Mouse (Mus musculus) granulocyte monocyte progenitor cell, adult 5-6 weeks (primary cell): Measurements from ENCODE around the gene Ighmbp2. TPM values are rescaled to one million over a fixed set of nuclear protein-coding genes. Genes with fewer than 3 reads are reported as not detected.

Source experiments
- total RNA-seq, 2 experiments: library from RNA; stranded (forward) in 1 of 2; stranded (reverse) in 1 of 2; fragments of 200-712, 200-1000 nt in 1 of 2; fragments of >200 nt in 1 of 2; fragmentation: Nextera tagmentation in 1 of 2; gene quantifications; 2 replicates each; pipeline ENCODE4 v1.2.3; 2014 to 2017

Ighmbp2 gene
- total RNA-seq, 2 experiments from 2014 or later = 2.9 to 6.8 TPM

Other genes starting within 250 kb of the Ighmbp2 start
- 72.9 and 97.5 TPM in 2 replicates for gene Mrpl21, start 116 bp downstream of the Ighmbp2 start, total RNA-seq (2014; fragmentation: Nextera tagmentation)
- 91.3 and 123 TPM in 2 replicates for gene Mrpl21, start 116 bp downstream of the Ighmbp2 start, total RNA-seq (2017)
- gene Cpt1a, start 39.3 kb upstream of the Ighmbp2 start, total RNA-seq (2014; fragmentation: Nextera tagmentation) = 49.3 and 54.8 TPM in 2 replicates
- 31.6 and 36.8 TPM in 2 replicates for gene Cpt1a, start 39.3 kb upstream of the Ighmbp2 start, total RNA-seq (2017)
- 0.71 and 0.96 TPM in 2 replicates for gene Tesmin, start 105.8 kb upstream of the Ighmbp2 start, total RNA-seq (2014; fragmentation: Nextera tagmentation)
- gene Tesmin, start 105.8 kb upstream of the Ighmbp2 start, total RNA-seq (2017) = 0.88 and 1.1 TPM in 2 replicates
- gene Gal, start 131.5 kb upstream of the Ighmbp2 start, total RNA-seq (2014; fragmentation: Nextera tagmentation) = not detected in 2 replicates
- not detected in 2 replicates for gene Gal, start 131.5 kb upstream of the Ighmbp2 start, total RNA-seq (2017)